Mouse (Mus musculus): ENCODE measurements around the gene Dkk3. TPM values are rescaled to one million over a fixed set of nuclear protein-coding genes. Genes with fewer than 3 reads are reported as not detected.

Dkk3 gene
- polyA plus RNA-seq, 1 experiment from 2014 or later, result 45.5 TPM

DNA sequence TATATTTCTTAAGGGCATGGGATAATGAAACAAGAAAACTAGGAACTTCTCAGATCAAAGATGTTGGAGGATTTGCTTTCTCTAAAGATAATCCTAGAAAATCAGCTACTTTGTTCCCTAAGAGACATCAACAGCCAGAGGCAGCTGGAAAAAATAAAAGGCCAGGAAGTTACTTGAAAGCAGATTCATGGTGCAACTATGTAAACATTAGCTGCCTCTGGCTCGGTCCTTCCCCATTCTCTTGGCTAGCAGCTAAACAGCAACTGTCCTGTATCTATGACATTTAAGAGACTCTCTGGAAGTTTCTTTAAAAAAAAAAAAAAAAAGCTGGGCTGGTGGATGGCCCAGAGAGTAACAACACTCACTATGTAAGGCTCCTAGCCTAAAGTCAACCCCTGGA is 3.7 kb downstream of the Dkk3 start:
- peak overlapping the region; percentile 27 for H3K4me2 ChIP-seq (ENCODE audit: low read depth, low read length)
- no peaks in the 10 kb centered on the region for H3K27me3 ChIP-seq (ENCODE audit: control insufficient read depth, insufficient read depth, low read depth, low read length)
- no peaks in the 10 kb centered on the region for H3K36me3 ChIP-seq (ENCODE audit: control insufficient read depth, insufficient read depth, low read length)
- peak; percentile 68 for ATAC-seq (ENCODE audit: low read depth)
- no peak overlapping the region for H3K9ac ChIP-seq (ENCODE audit: low read length)
- 6% methylated on average over 1 of the region's 1 CpGs for WGBS
- H3K4me3 ChIP-seq (ENCODE audit: low read length), result no peak overlapping the region
- no peaks in the 10 kb centered on the region for H3K9me3 ChIP-seq (ENCODE audit: control insufficient read depth, low read length)
- H3K4me1 ChIP-seq (replicated peaks; ENCODE audit: control insufficient read depth, insufficient read depth, low read length), result peaks cover 34% of the 10 kb centered on the region
- H3K27ac ChIP-seq (ENCODE audit: low read length), result peak overlapping the region; percentile 89

DNA sequence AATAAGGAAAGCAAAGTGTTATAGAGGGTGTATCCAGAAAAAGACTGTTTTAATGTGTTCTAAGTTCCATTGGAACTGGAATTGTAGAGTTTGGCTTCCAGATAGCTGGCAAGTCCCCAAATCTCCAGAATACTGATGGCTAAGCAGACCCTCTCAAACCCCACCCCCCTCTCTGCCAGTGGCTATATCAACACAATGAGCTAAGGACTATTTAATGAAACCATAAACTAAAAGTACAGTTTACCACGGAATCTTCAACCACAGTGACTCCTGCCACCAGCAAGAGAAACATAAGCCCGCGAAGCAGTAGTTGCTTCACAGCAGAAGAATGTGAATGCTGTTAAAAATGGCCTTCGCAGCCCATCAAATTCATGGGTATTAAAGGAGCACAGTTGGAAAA is 4.4 kb downstream of the Dkk3 start:
- peak; percentile 10; the same call in 1 of the 2 replicates for ATAC-seq (ENCODE audit: low read depth)
- H3K27me3 ChIP-seq (ENCODE audit: control insufficient read depth, insufficient read depth, low read depth, low read length), result no peaks in the 10 kb centered on the region
- no peaks in the 10 kb centered on the region for H3K9me3 ChIP-seq (ENCODE audit: control insufficient read depth, low read length)
- WGBS, result 53% methylated on average over 4 of the region's 4 CpGs
- H3K9ac ChIP-seq (ENCODE audit: low read length), result no peak overlapping the region
- H3K4me2 ChIP-seq (ENCODE audit: low read depth, low read length), result peak overlapping the region; percentile 19
- H3K27ac ChIP-seq (ENCODE audit: low read length), result peak overlapping the region; percentile 89
- H3K36me3 ChIP-seq (ENCODE audit: control insufficient read depth, insufficient read depth, low read length), result no peaks in the 10 kb centered on the region
- no peak overlapping the region for H3K4me3 ChIP-seq (ENCODE audit: low read length)
- H3K4me1 ChIP-seq (replicated peaks; ENCODE audit: control insufficient read depth, insufficient read depth, low read length), result peaks cover 34% of the 10 kb centered on the region

DNA sequence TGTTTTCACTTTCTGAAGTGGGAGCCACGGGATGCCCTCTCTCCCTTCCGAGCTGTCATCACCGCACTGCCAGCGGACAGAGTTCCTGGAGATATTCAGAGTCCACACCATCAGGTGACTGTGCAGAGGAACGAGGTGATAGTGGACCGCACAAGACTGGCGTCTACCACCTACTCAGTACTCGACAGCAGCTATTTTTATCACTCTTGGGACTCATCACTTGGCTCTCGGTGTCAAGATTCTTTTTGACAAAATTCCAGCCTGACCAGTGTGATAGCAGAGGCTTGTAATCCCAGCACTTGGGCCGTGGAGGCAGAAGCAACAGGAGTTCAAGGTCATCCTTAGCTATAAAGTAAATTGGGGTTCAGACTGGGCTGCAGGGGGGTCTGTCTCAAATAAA is 9.7 kb downstream of the Dkk3 start:
- no peaks in the 10 kb centered on the region for H3K36me3 ChIP-seq (ENCODE audit: control insufficient read depth, insufficient read depth, low read length)
- H3K4me2 ChIP-seq (ENCODE audit: low read depth, low read length), result no peak overlapping the region
- H3K9ac ChIP-seq (ENCODE audit: low read length), result no peak overlapping the region
- 67% methylated on average over 10 of the region's 10 CpGs for WGBS
- peaks cover 4% of the 10 kb centered on the region; the same call in 1 of the 2 replicates for H3K4me1 ChIP-seq (replicated peaks; ENCODE audit: control insufficient read depth, insufficient read depth, low read length)
- H3K27me3 ChIP-seq (ENCODE audit: control insufficient read depth, insufficient read depth, low read depth, low read length), result no peaks in the 10 kb centered on the region
- H3K4me3 ChIP-seq (ENCODE audit: low read length), result no peak overlapping the region
- no peak overlapping the region for H3K27ac ChIP-seq (ENCODE audit: low read length)
- H3K9me3 ChIP-seq (ENCODE audit: control insufficient read depth, low read length), result no peaks in the 10 kb centered on the region
- no peak for ATAC-seq (ENCODE audit: low read depth)

DNA sequence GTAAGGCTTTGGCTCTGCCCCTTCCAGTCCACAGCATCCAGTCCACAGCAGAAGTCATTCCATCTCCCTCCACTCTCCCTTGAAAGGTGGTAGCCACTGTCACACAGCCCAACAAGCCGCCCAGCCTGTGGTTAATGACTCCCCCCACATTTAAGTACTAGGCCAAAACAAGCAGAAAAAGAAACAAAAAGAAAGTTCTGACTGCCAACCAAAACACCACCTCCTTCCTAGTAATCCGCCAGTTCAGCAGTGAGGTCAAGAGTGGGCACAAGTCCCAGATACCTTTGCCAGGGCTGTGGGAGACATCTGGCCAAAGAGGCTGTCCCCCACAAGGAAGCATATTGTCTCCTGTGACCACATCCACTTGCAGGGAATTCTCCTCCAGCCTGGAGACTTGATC is 10.9 kb downstream of the Dkk3 start:
- no peak for ATAC-seq (ENCODE audit: low read depth)
- H3K36me3 ChIP-seq (ENCODE audit: control insufficient read depth, insufficient read depth, low read length), result no peaks in the 10 kb centered on the region
- no peaks in the 10 kb centered on the region for H3K4me1 ChIP-seq (replicated peaks; ENCODE audit: control insufficient read depth, insufficient read depth, low read length)
- WGBS, result 58% methylated on average over 2 of the region's 2 CpGs
- no peaks in the 10 kb centered on the region for H3K9me3 ChIP-seq (ENCODE audit: control insufficient read depth, low read length)
- no peak overlapping the region for H3K4me2 ChIP-seq (ENCODE audit: low read depth, low read length)
- no peak overlapping the region for H3K4me3 ChIP-seq (ENCODE audit: low read length)
- H3K27ac ChIP-seq (ENCODE audit: low read length), result no peak overlapping the region
- H3K9ac ChIP-seq (ENCODE audit: low read length), result no peak overlapping the region
- no peaks in the 10 kb centered on the region for H3K27me3 ChIP-seq (ENCODE audit: control insufficient read depth, insufficient read depth, low read depth, low read length)

DNA sequence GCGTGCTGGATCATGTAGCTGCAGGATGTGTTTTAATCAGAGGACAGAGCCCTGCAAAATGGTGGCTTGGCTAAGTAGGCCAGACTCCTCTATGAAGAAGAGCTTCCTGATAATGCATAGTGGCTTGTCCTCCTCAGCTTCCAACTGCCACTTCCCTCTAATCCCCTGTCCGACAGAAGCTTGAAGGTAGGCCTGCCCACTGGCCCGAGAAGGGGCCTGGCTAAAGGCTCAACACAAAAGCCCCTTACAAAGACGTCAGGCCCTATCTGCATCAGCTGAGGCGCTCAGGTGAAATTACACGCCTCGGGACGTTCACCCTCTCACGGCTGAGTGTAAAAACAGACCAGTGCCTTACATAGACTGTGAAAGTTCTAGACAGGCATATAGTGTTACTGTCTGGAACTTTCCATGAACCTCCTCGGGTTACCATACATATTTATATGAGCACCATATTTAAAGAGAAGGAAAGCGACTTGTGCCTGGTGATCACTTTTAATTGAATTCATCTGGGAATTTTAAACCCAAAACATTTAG is 14.1 kb downstream of the Dkk3 start:
- H3K4me3 ChIP-seq (ENCODE audit: low read length), result no peak overlapping the region
- no peak overlapping the region for H3K27ac ChIP-seq (ENCODE audit: low read length)
- no peak overlapping the region for H3K9ac ChIP-seq (ENCODE audit: low read length)
- ATAC-seq (ENCODE audit: low read depth), result no peak
- no peaks in the 10 kb centered on the region for H3K4me1 ChIP-seq (replicated peaks; ENCODE audit: control insufficient read depth, insufficient read depth, low read length)
- no peak overlapping the region for H3K4me2 ChIP-seq (ENCODE audit: low read depth, low read length)
- H3K9me3 ChIP-seq (ENCODE audit: control insufficient read depth, low read length), result no peaks in the 10 kb centered on the region
- H3K36me3 ChIP-seq (ENCODE audit: control insufficient read depth, insufficient read depth, low read length), result no peaks in the 10 kb centered on the region
- no peaks in the 10 kb centered on the region for H3K27me3 ChIP-seq (ENCODE audit: control insufficient read depth, insufficient read depth, low read depth, low read length)
- WGBS, result 70% methylated on average over 11 of the region's 11 CpGs

DNA sequence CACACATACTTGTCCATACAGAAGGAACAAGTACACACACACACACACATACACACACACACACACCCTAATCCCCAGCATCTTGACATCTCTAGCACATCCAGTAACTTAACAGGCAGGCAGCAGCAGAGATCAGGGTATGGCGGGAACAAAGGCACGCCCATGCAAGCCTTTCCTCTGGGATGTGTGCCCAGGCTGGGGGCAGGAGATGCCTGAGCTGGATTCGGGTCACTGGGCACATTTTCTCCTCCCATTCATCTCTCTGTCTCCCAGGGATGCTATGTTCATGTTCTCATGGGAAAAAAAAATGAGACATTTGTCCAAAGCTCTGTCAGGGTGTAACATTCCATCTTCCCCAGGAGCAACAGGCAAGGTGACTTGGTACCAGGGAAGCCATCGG is 14.9 kb downstream of the Dkk3 start:
- H3K4me3 ChIP-seq (ENCODE audit: low read length), result no peak overlapping the region
- H3K4me2 ChIP-seq (ENCODE audit: low read depth, low read length), result no peak overlapping the region
- WGBS, result 65% methylated on average over 4 of the region's 4 CpGs
- H3K27ac ChIP-seq (ENCODE audit: low read length), result no peak overlapping the region
- no peaks in the 10 kb centered on the region for H3K36me3 ChIP-seq (ENCODE audit: control insufficient read depth, insufficient read depth, low read length)
- H3K9ac ChIP-seq (ENCODE audit: low read length), result no peak overlapping the region
- H3K27me3 ChIP-seq (ENCODE audit: control insufficient read depth, insufficient read depth, low read depth, low read length), result no peaks in the 10 kb centered on the region
- H3K4me1 ChIP-seq (replicated peaks; ENCODE audit: control insufficient read depth, insufficient read depth, low read length), result 0 out of 2 replicates have a peak, but pooled peaks cover 1% of the 10 kb centered on the region
- no peak for ATAC-seq (ENCODE audit: low read depth)
- H3K9me3 ChIP-seq (ENCODE audit: control insufficient read depth, low read length), result no peaks in the 10 kb centered on the region

DNA sequence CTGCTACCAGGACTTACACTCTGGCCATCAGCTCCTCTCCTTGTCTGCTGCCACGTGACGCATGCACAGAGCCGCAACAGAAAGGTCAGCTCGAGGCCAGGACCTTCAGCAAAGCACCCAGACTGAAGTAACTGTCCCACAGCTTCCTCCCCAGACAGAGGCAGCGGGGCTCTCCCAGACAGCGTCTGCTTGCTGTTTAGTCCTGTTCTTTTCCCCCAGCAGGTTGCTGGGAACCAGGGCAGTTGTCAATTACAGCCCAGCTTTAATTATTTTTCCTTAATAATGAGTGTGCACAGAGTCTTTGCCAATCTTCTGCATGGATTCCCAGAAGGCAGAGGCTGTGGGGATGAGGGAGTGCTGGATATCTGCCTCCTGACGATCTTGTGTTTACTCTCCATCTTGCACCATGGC is 15.8 kb downstream of the Dkk3 start:
- WGBS, result 33% methylated on average over 7 of the region's 7 CpGs
- no peak overlapping the region for H3K9ac ChIP-seq (ENCODE audit: low read length)
- H3K27me3 ChIP-seq (ENCODE audit: control insufficient read depth, insufficient read depth, low read depth, low read length), result no peaks in the 10 kb centered on the region
- no peak overlapping the region for H3K27ac ChIP-seq (ENCODE audit: low read length)
- ATAC-seq (ENCODE audit: low read depth), result no peak
- no peak overlapping the region for H3K4me3 ChIP-seq (ENCODE audit: low read length)
- 0 out of 2 replicates have a peak, but pooled peaks cover 3% of the 10 kb centered on the region for H3K4me1 ChIP-seq (replicated peaks; ENCODE audit: control insufficient read depth, insufficient read depth, low read length)
- H3K4me2 ChIP-seq (ENCODE audit: low read depth, low read length), result no peak overlapping the region
- H3K36me3 ChIP-seq (ENCODE audit: control insufficient read depth, insufficient read depth, low read length), result no peaks in the 10 kb centered on the region
- no peaks in the 10 kb centered on the region for H3K9me3 ChIP-seq (ENCODE audit: control insufficient read depth, low read length)

DNA sequence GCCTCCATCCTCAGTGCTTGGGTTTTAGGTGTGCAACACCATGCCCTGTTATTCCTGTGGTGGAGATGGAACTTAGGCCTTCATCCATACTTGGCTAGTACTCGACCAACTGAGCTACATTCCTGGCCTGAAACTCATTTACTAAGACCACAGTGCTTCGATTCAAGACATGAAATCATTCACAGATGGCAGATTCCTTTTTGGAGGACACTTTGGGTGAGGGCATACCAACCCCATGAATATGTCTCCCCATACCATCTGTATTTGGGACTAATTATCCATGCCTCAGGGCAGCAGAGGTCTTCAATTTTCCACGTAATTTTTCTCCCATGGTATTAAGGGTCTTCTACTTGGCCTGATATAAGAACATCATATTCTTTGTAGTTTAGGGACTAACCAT is 16.2 kb downstream of the Dkk3 start:
- Histone ChIP-seq H3K36me3 (ENCODE audit: control insufficient read depth, insufficient read depth, low read length) (no peaks in the 10 kb centered on the region), H3K4me1 (replicated peaks; ENCODE audit: control insufficient read depth, insufficient read depth, low read length) (0 out of 2 replicates have a peak, but pooled peaks cover 3% of the 10 kb centered on the region), H3K9ac (ENCODE audit: low read length) (no peak overlapping the region), H3K4me2 (ENCODE audit: low read depth, low read length) (no peak overlapping the region), H3K27ac (ENCODE audit: low read length) (no peak overlapping the region), H3K9me3 (ENCODE audit: control insufficient read depth, low read length) (no peaks in the 10 kb centered on the region), H3K4me3 (ENCODE audit: low read length) (no peak overlapping the region), H3K27me3 (ENCODE audit: control insufficient read depth, insufficient read depth, low read depth, low read length) (no peaks in the 10 kb centered on the region)
- 68% methylated on average over 3 of the region's 3 CpGs for WGBS
- no peak for ATAC-seq (ENCODE audit: low read depth)

DNA sequence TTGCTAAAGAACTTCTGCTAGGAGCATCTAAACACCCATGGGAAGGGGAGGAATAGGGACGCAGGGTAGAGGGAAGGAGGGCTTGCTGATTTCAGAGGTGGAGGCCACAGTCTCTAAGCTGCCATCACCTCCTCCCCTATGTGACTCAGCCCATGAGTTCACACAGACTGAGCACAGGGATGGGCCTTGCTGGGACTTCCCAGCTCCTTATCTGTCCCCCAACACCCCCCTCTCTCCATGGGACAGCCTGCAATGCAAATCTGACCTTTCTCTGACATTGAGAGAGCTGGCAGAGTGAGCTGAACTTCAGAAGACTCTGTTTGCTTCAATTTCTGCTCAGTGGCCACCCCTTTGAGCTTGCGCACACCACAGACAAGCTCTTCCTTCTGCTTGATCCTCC is 18.1 kb downstream of the Dkk3 start:
- 0 out of 2 replicates have a peak, but pooled peaks cover 3% of the 10 kb centered on the region for H3K4me1 ChIP-seq (replicated peaks; ENCODE audit: control insufficient read depth, insufficient read depth, low read length)
- H3K9me3 ChIP-seq (ENCODE audit: control insufficient read depth, low read length), result no peaks in the 10 kb centered on the region
- no peak overlapping the region for H3K27ac ChIP-seq (ENCODE audit: low read length)
- H3K4me2 ChIP-seq (ENCODE audit: low read depth, low read length), result no peak overlapping the region
- no peak for ATAC-seq (ENCODE audit: low read depth)
- H3K9ac ChIP-seq (ENCODE audit: low read length), result no peak overlapping the region
- H3K27me3 ChIP-seq (ENCODE audit: control insufficient read depth, insufficient read depth, low read depth, low read length), result no peaks in the 10 kb centered on the region
- H3K4me3 ChIP-seq (ENCODE audit: low read length), result no peak overlapping the region
- no peaks in the 10 kb centered on the region for H3K36me3 ChIP-seq (ENCODE audit: control insufficient read depth, insufficient read depth, low read length)
- 76% methylated on average over 2 of the region's 2 CpGs for WGBS
